Mouse (Mus musculus): ENCODE measurements around the gene Cpsf6.

The Cpsf6 gene

GRCm38 (mm10) chr10:117379908-117380307, at the start of gene Cpsf6:
TSS of gene Cpsf6 (minus strand) at chr10:117380015.
- DNase-seq, result no peak

GRCm38 (mm10) chr10:117426615-117426969, 46.8 kb upstream of the Cpsf6 start:
- no peak for DNase-seq

- no peak for DNase-seq
Observed at GRCm38 (mm10) chr10:117425907-117426614, 46.2 kb upstream of the Cpsf6 start.

- DNase-seq, result no peak
Observed at GRCm38 (mm10) chr10:117425013-117425412, 45.2 kb upstream of the Cpsf6 start.

DNA sequence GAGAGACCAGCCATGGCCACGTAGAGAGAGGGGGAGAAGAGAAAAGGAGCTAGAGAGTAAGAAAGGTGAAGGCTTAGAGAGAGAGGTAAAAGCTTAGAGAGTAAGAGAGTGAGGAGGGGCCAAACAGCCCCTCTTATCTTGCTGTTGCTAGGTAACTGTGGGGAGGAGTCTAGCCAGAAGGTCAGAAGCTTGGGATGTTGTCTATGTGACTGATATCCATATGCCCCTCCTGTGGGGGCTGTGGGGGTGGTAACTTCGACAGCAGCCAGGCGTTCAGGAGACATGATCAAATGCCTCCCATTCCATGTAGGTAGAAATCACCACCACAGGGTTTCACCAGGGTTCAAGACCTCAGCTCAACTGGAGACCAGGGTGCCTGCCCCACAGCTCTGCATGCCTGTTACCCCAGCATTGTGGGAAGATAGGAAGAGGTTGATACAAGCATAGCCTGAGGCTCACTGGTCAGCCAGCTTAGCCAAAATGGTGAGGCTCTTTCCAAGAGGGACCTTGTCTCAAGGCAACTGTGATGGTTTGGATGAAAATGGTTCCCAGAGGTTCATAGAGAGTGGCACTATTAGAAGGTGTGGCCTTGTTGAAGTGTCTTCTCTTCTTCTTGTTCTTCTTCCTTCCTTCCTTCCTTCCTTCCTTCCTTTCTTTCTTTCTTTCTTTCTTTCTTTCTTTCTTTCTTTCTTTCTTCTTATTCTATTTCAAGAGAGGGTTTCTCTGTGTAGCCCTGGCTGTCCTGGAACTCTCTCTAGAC, 44.5 kb upstream of the Cpsf6 start:
- no peak for DNase-seq

GRCm38 (mm10) chr10:117423025-117424002, 43.5 kb upstream of the Cpsf6 start:
- no peak for DNase-seq

GRCm38 (mm10) chr10:117422174-117422808, 42.5 kb upstream of the Cpsf6 start:
- no peak for DNase-seq

- DNase-seq, result no peak
Observed at GRCm38 (mm10) chr10:117421283-117422107, 41.7 kb upstream of the Cpsf6 start.

GRCm38 (mm10) chr10:117420502-117421282, 40.9 kb upstream of the Cpsf6 start:
- DNase-seq, result no peak

GRCm38 (mm10) chr10:117419577-117420290, 39.9 kb upstream of the Cpsf6 start:
- DNase-seq, result no peak

DNA sequence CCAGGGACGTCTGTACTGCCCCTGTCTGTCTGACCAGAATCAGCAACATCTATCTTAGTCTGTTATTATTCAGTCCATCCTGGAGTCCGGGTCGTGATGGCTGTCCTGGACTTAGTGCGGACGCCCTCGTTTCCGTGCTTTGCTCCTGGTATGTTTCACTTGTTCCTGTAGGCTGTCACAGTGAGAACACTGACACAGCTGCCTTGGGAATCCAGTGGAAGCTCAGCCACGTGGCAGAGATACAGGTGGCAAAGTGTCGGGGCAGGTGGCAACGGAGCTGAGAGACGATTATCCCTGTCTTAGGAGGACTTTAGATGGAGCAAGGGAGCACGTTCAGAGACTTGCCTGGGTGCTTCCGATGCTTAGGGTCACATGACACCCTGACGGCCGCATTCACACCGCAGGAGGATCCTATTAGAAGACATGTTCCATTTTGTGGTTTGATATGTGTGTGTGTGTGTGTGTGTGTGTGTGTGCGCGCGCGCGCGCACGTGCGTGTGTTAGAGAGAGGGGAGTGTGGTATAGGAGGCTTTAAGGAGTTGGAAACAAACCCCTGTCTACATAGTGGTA, 38.9 kb upstream of the Cpsf6 start:
- no peak for DNase-seq

GRCm38 (mm10) chr10:117417772-117418667, 38.2 kb upstream of the Cpsf6 start:
- DNase-seq, result no peak

DNA sequence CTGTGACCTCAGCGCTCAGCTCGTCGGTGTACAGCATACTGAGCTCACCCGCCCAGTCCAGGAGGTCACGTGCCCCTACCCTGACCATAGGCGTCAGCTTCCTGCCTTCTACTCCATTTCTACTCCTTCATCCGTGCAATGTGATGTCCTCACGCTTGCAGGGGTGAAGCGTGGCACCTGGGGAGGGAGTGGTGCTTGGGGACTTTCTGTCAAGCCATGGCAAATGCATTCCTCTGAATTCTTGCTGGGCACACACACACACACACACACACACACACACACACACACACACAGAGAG, 37.6 kb upstream of the Cpsf6 start:
- DNase-seq, result peak in 1 of 2 experiments; percentile 51

- DNase-seq, result no peak
Observed at GRCm38 (mm10) chr10:117416636-117417469, 37.0 kb upstream of the Cpsf6 start.

- no peak for DNase-seq
Observed at GRCm38 (mm10) chr10:117416095-117416494, 36.3 kb upstream of the Cpsf6 start.

DNA sequence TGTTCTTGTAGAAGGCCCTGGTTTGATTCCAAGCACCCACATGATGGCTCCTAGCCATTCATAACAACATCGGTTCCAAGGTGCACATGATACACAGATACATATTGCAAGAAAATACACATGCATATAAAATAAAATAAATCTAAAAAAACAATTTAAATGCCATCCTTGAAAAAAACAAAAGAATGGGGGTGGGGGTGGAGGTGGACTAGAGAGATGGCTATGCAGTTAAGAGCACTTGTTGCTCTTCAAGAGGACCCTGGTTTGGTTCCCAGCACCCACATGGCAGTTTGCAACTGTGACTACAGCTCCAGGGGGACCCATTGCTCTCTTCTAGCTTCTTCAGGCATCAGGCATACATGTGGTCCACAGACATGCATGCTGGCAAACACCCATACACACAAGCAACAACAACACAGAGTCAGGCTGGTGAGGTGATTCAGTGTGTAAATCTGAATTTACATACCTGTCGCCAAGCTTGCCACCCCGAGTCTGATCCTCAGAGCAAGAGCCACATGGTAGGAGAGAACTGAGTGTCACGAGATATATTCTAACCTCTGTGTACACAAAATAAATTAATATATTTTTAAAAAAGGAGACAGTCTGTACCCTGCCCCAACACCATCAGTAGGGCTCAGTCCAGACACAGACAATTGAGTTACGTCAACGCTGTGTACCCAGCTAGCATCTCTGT, 35.7 kb upstream of the Cpsf6 start:
- DNase-seq, result no peak

GRCm38 (mm10) chr10:117414726-117415125, 34.9 kb upstream of the Cpsf6 start:
- no peak for DNase-seq

All from lung, postnatal 4 days (tissue).